Mouse (Mus musculus): Measurements from ENCODE around the gene Lrrc4.

DNA sequence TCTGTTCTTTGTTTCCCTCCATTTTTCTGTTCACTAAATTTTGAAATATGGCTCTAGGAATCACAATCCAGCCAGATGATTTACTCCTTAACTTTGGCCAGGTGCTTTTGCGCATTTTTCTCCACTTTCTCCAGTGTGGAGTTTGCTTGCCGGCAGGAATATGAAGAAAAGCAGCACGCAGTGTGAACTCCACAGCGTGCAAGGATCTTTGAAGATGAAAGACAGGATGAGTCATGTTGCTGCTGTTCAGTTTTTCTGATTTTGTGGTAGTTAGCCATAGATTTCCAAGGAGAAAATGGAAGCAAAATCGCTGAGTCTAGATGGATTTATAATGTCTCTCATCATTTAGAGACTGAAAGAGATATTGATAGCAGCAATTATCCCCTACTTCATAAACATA lies 191.5 kb downstream of the Lrrc4 start:
- TF ChIP-seq CTCF (IDR thresholded peaks at IDR 0.05; ENCODE audit: extremely low read depth, insufficient read length, insufficient replicate concordance, low read depth, low read length) (no peak), POLR2A (IDR thresholded peaks at IDR 0.05; ENCODE audit: low read depth, low read length) (no peak)

Data from small intestine, adult 2 months (tissue).